Mouse (Mus musculus): ENCODE measurements around the gene Ccdc9b.

Ccdc9b gene

DNA sequence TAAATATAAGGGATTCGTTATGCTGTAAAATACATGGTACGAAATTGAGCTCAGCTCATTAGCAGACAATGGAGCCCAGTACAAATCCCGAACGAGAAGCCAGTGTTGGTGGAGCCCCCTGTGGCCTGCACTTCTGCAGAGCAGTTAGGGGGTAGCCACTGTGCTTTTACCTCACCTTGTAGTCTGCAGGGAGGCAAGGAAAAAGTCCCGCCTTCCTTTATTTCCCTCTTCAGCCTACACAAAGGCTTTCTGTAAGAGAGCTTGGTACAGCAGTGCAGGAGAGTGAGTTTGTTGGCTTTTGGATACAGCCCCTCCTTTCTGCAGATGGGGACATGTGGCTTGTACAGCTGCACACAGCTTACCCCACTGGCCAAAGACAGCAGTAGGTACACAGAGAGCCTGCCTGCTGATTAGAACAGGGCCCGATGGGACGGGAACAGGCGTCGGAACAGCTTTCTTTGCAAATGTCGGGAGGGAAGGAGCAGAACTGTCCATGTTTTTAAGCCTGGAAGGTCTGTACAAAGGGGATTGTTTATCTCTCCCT, 13.0 kb downstream of the Ccdc9b start:
- Histone ChIP-seq H3K9me3 (ENCODE audit: low read length) (no peaks in the 10 kb centered on the region), H3K27me3 (ENCODE audit: insufficient read depth, low read length) (peaks cover 88% of the 10 kb centered on the region), H3K4me1 (replicated peaks; ENCODE audit: low read depth, low read length) (peaks cover 43% of the 10 kb centered on the region), H3K4me3 (replicated peaks; ENCODE audit: low read length) (no peak overlapping the region), H3K36me3 (ENCODE audit: insufficient read depth, low read length) (no peaks in the 10 kb centered on the region)
- TF ChIP-seq NANOG (IDR thresholded peaks at IDR 0.05; ENCODE audit: borderline replicate concordance, low read length): no peak
- TF ChIP-seq POU5F1 (IDR thresholded peaks at IDR 0.05; ENCODE audit: borderline replicate concordance, low read length): no peak
- no peak; the same call in 1 of the 2 replicates for TF ChIP-seq CTCF (conservative IDR thresholded peaks at IDR 0.05; ENCODE audit: low read length)

- Histone ChIP-seq H3K27me3 (ENCODE audit: insufficient read depth, low read length) (peaks cover 90% of the 10 kb centered on the region), H3K4me1 (replicated peaks; ENCODE audit: low read depth, low read length) (peaks cover 41% of the 10 kb centered on the region), H3K4me3 (replicated peaks; ENCODE audit: low read length) (no peak overlapping the region)
Observed at GRCm38 (mm10) chr2:118747301-118747960, 15.0 kb downstream of the Ccdc9b start.

DNA sequence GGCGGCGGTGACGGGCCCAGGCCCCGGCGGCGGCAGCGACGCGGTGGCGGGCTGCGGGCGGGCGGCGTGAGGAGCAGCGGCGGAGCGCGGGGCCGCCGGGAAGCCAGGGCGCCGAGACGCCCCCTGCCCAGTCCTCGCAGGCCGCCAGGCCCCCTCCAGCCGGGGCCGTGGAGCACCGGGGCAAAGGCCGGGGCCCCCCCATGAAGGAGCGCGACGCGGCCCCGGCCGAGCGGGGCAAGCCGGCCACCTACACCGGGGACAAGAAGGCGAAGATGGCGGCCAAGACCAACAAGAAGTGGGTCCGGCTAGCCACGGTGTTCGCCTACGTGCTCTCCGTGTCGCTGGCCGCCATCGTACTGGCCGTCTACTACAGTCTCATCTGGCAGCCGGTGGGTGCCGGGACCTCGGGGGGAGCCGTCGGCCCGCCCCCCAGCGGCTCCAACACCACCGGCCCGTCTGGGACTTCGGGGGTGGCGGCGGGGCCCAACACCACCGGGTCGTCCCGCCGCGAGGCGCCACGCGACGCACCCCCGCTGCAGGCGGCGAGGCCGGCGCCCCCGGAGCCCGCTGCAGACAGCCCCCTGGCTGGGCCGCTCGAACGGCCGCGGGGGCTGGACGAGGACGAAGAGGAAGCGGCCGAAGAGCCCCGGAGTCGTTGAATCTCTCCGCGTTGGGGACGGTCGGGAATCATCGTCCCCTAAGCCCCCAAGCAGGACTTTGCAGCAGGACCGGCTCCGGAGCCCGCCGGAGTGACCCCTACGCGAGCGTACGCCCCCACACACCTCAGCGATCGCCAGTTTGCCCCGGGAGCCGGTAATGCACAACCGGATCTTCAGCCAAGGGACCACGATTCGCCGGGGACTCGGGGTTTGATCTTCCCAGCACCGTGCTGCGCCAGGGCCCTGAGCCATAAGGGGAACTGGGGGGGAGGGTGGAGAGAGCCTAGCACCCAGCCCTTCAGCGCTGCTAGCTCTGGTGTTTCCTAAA, 16.3 kb downstream of the Ccdc9b start:
- Histone ChIP-seq H3K9me3 (ENCODE audit: low read length) (no peaks in the 10 kb centered on the region), H3K4me3 (replicated peaks; ENCODE audit: low read length) (peak overlapping the region; percentile 79), H3K36me3 (ENCODE audit: insufficient read depth, low read length) (no peaks in the 10 kb centered on the region), H3K27me3 (ENCODE audit: insufficient read depth, low read length) (peaks cover 87% of the 10 kb centered on the region), H3K4me1 (replicated peaks; ENCODE audit: low read depth, low read length) (peaks cover 32% of the 10 kb centered on the region)
- no peak for TF ChIP-seq CTCF (conservative IDR thresholded peaks at IDR 0.05; ENCODE audit: low read length)
- TF ChIP-seq NANOG (IDR thresholded peaks at IDR 0.05; ENCODE audit: borderline replicate concordance, low read length): no peak
- TF ChIP-seq POU5F1 (IDR thresholded peaks at IDR 0.05; ENCODE audit: borderline replicate concordance, low read length): no peak

More at GRCm38 (mm10) chr2:118747301-118747960, 15.0 kb downstream of the Ccdc9b start:
- H3K36me3 ChIP-seq (ENCODE audit: insufficient read depth, low read length): no peaks in the 10 kb centered on the region
- no peaks in the 10 kb centered on the region for H3K9me3 ChIP-seq (ENCODE audit: low read length)
- no peak for TF ChIP-seq POU5F1 (IDR thresholded peaks at IDR 0.05; ENCODE audit: borderline replicate concordance, low read length)

DNA sequence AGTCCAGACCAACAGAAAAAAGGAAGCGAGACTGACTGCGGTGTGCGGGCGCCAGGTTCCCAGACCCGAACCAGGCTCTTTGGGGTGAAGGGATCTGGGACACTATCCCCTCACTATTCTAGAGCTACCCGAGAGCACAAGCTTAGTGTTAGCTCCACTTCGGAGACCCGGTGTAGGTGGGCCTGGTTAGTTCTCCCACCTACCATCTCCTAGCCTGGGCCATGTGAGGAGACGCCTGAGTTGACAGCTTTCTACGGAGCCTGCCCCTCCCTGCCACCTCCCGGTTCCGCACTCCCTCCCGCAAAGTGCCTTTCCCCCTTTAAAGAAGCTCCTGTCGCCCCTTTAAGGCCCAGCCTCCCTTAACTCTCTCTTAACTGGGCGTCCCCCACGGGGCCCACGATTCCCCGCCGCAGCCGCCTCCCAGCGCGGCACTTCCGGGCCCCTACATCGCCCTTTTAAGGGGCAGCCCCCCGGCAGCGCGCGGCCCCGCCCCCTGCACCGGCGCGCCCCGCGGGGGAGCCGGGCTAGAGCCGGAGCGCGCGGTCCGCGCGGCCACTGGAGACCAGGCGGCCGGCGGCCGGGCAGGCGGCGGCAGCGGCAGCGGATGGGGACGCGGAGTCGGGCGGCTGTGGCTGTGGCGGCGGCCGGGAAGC, 17.1 kb downstream of the Ccdc9b start, which contains the start of gene Inafm2:
Gene Inafm2, plus strand, starts transcription at position 527 of the 653 bp plus-strand sequence.
- peak within 1 kb of the TSS; percentile 79 for H3K4me3 ChIP-seq (replicated peaks; ENCODE audit: low read length)
- H3K27me3 ChIP-seq (ENCODE audit: insufficient read depth, low read length): peaks cover 80% of the 10 kb centered on the region
- H3K36me3 ChIP-seq (ENCODE audit: insufficient read depth, low read length): no peaks in the 10 kb centered on the region
- no peak for TF ChIP-seq NANOG (IDR thresholded peaks at IDR 0.05; ENCODE audit: borderline replicate concordance, low read length)
- no peaks in the 10 kb centered on the region for H3K9me3 ChIP-seq (ENCODE audit: low read length)
- peaks cover 31% of the 10 kb centered on the region for H3K4me1 ChIP-seq (replicated peaks; ENCODE audit: low read depth, low read length)

DNA sequence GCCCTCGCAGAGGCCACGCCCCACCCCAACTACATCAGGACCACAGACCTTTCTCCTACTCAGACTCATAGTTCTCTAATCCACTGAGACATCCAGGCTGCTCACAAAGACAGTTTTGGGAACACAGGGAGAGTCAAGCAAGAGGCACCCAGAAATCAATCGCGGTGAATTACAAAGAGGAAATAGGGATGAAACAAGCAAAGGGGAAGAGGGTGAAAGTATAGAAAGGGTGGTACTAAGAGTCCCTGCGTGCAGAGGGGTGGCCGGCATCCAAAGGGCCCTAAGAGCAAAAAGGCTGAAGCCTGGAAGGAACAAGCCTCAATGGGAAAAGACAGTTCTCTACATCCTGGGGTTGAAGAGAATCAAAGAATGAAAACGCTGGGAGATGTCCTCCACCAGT, 17.8 kb downstream of the Ccdc9b start:
- H3K4me3 ChIP-seq (replicated peaks; ENCODE audit: low read length): peak overlapping the region; percentile 79
- no peak for TF ChIP-seq CTCF (conservative IDR thresholded peaks at IDR 0.05; ENCODE audit: low read length)
- TF ChIP-seq NANOG (IDR thresholded peaks at IDR 0.05; ENCODE audit: borderline replicate concordance, low read length): no peak
- TF ChIP-seq POU5F1 (IDR thresholded peaks at IDR 0.05; ENCODE audit: borderline replicate concordance, low read length): no peak
- peaks cover 76% of the 10 kb centered on the region for H3K27me3 ChIP-seq (ENCODE audit: insufficient read depth, low read length)
- peaks cover 23% of the 10 kb centered on the region for H3K4me1 ChIP-seq (replicated peaks; ENCODE audit: low read depth, low read length)
- H3K36me3 ChIP-seq (ENCODE audit: insufficient read depth, low read length): no peaks in the 10 kb centered on the region
- no peaks in the 10 kb centered on the region for H3K9me3 ChIP-seq (ENCODE audit: low read length)

GRCm38 (mm10) chr2:118743261-118743943, 19.1 kb downstream of the Ccdc9b start:
- H3K27me3 ChIP-seq (ENCODE audit: insufficient read depth, low read length): peaks cover 63% of the 10 kb centered on the region
- peaks cover 14% of the 10 kb centered on the region for H3K4me1 ChIP-seq (replicated peaks; ENCODE audit: low read depth, low read length)
- no peak overlapping the region for H3K4me3 ChIP-seq (replicated peaks; ENCODE audit: low read length)
- TF ChIP-seq POU5F1 (IDR thresholded peaks at IDR 0.05; ENCODE audit: borderline replicate concordance, low read length) (no peak), NANOG (IDR thresholded peaks at IDR 0.05; ENCODE audit: borderline replicate concordance, low read length) (peak; percentile 33; the same call in 1 of the 2 replicates), CTCF (conservative IDR thresholded peaks at IDR 0.05; ENCODE audit: low read length) (peak; percentile 78)
- H3K9me3 ChIP-seq (ENCODE audit: low read length): no peaks in the 10 kb centered on the region
- no peaks in the 10 kb centered on the region for H3K36me3 ChIP-seq (ENCODE audit: insufficient read depth, low read length)

DNA sequence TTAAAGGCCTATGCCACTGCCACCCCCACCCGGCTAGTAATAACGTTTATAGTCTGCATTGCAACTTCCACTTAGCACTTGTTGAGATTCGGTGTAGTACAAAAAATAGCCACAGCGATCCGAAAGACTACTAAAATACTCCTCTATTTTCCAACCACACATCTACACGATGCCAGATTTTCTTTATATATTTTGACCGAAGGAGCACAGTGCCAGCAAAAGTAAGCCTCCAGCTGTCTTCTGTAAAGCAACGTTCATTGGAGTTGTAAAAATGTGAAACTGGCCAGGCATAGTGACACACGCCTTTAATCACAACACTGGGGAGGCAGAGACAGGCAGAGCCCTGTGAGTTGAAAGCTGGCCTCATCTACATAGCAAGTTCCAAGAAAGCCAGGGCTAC, 21.3 kb downstream of the Ccdc9b start:
- peaks cover 9% of the 10 kb centered on the region for H3K4me1 ChIP-seq (replicated peaks; ENCODE audit: low read depth, low read length)
- H3K27me3 ChIP-seq (ENCODE audit: insufficient read depth, low read length): peaks cover 42% of the 10 kb centered on the region
- H3K36me3 ChIP-seq (ENCODE audit: insufficient read depth, low read length): no peaks in the 10 kb centered on the region
- TF ChIP-seq CTCF (conservative IDR thresholded peaks at IDR 0.05; ENCODE audit: low read length) (no peak), NANOG (IDR thresholded peaks at IDR 0.05; ENCODE audit: borderline replicate concordance, low read length) (no peak), POU5F1 (IDR thresholded peaks at IDR 0.05; ENCODE audit: borderline replicate concordance, low read length) (no peak)
- no peaks in the 10 kb centered on the region for H3K9me3 ChIP-seq (ENCODE audit: low read length)
- H3K4me3 ChIP-seq (replicated peaks; ENCODE audit: low read length): no peak overlapping the region

Measured in E14TG2a.4 (cell line).